Mouse (Mus musculus): ENCODE results near the gene Olig2. TPM values are rescaled to one million over a fixed set of nuclear protein-coding genes. Genes with fewer than 3 reads are reported as not detected.

The Olig2 gene
- polyA plus RNA-seq, 1 experiment from 2014 or later = not detected

GRCm38 (mm10) chr16:91268724-91269452, 43.6 kb downstream of the Olig2 start:
- no peak for DNase-seq (ENCODE audit: low spot score)
- Histone ChIP-seq H3K9ac (replicated peaks; ENCODE audit: low read depth) (no peak overlapping the region), H3K4me3 (ENCODE audit: low read depth, low read length) (no peak overlapping the region), H3K4me2 (replicated peaks; ENCODE audit: low read depth, low read length) (peak overlapping the region; percentile 42), H3K27ac (ENCODE audit: low read length) (no peak overlapping the region), H3K36me3 (ENCODE audit: insufficient read depth, low read length) (no peaks in the 10 kb centered on the region), H3K4me1 (ENCODE audit: insufficient read depth, low read depth, low read length) (no peaks in the 10 kb centered on the region), H3K9me3 (ENCODE audit: low read length) (no peaks in the 10 kb centered on the region), H3K27me3 (replicated peaks; ENCODE audit: insufficient read depth, low read length) (peaks cover 56% of the 10 kb centered on the region)
- TF ChIP-seq CTCF (IDR thresholded peaks at IDR 0.05) (no peak), EP300 (IDR thresholded peaks at IDR 0.05) (no peak)
- no peak for ATAC-seq
- 6% methylated on average over 13 of the region's 13 CpGs for WGBS

- Histone ChIP-seq H3K9ac (replicated peaks; ENCODE audit: low read depth) (no peak within 1 kb of the TSS), H3K27me3 (replicated peaks; ENCODE audit: insufficient read depth, low read length) (peaks cover 59% of the 10 kb centered on the region), H3K4me1 (ENCODE audit: insufficient read depth, low read depth, low read length) (no peaks in the 10 kb centered on the region), H3K4me2 (replicated peaks; ENCODE audit: low read depth, low read length) (peak within 1 kb of the TSS; percentile 42), H3K9me3 (ENCODE audit: low read length) (no peaks in the 10 kb centered on the region), H3K4me3 (ENCODE audit: low read depth, low read length) (peak within 1 kb of the TSS; percentile 19; the same call in 1 of the 2 replicates), H3K27ac (ENCODE audit: low read length) (no peak within 1 kb of the TSS), H3K36me3 (ENCODE audit: insufficient read depth, low read length) (no peaks in the 10 kb centered on the region)
- 3% methylated on average over 62 of the region's 64 CpGs for WGBS
- ATAC-seq = peak; percentile 85
- TF ChIP-seq CTCF (IDR thresholded peaks at IDR 0.05) (no peak), EP300 (IDR thresholded peaks at IDR 0.05) (no peak)
- peak; percentile 27 for DNase-seq (ENCODE audit: low spot score)
These were observed 44.4 kb downstream of the Olig2 start, which contains the start of gene Olig1 for GRCm38 (mm10) chr16:91269468-91270211. Gene Olig1 (plus strand): TSS chr16:91269772.

GRCm38 (mm10) chr16:91270212-91270971, 45.1 kb downstream of the Olig2 start:
- Histone ChIP-seq H3K27ac (ENCODE audit: low read length) (no peak overlapping the region), H3K4me3 (ENCODE audit: low read depth, low read length) (peak overlapping the region; percentile 19; the same call in 1 of the 2 replicates), H3K4me2 (replicated peaks; ENCODE audit: low read depth, low read length) (peak overlapping the region; percentile 42), H3K9me3 (ENCODE audit: low read length) (no peaks in the 10 kb centered on the region), H3K27me3 (replicated peaks; ENCODE audit: insufficient read depth, low read length) (peaks cover 59% of the 10 kb centered on the region), H3K9ac (replicated peaks; ENCODE audit: low read depth) (no peak overlapping the region), H3K36me3 (ENCODE audit: insufficient read depth, low read length) (no peaks in the 10 kb centered on the region), H3K4me1 (ENCODE audit: insufficient read depth, low read depth, low read length) (no peaks in the 10 kb centered on the region)
- no peak for ATAC-seq
- TF ChIP-seq EP300 (IDR thresholded peaks at IDR 0.05) (no peak), CTCF (IDR thresholded peaks at IDR 0.05) (no peak)
- DNase-seq (ENCODE audit: low spot score) = no peak
- WGBS = under 1% methylated on average over 59 of the region's 63 CpGs

- Histone ChIP-seq H3K4me2 (replicated peaks; ENCODE audit: low read depth, low read length) (no peak overlapping the region), H3K4me3 (ENCODE audit: low read depth, low read length) (no peak overlapping the region), H3K27me3 (replicated peaks; ENCODE audit: insufficient read depth, low read length) (peaks cover 59% of the 10 kb centered on the region), H3K36me3 (ENCODE audit: insufficient read depth, low read length) (no peaks in the 10 kb centered on the region), H3K9ac (replicated peaks; ENCODE audit: low read depth) (no peak overlapping the region), H3K9me3 (ENCODE audit: low read length) (no peaks in the 10 kb centered on the region), H3K4me1 (ENCODE audit: insufficient read depth, low read depth, low read length) (no peaks in the 10 kb centered on the region), H3K27ac (ENCODE audit: low read length) (no peak overlapping the region)
- 3% methylated on average over 29 of the region's 29 CpGs for WGBS
- DNase-seq (ENCODE audit: low spot score) (no peak), ATAC-seq (no peak)
- TF ChIP-seq EP300 (IDR thresholded peaks at IDR 0.05) (no peak), CTCF (IDR thresholded peaks at IDR 0.05) (no peak)
These were observed 45.8 kb downstream of the Olig2 start for GRCm38 (mm10) chr16:91270982-91271549.

- TF ChIP-seq CTCF (IDR thresholded peaks at IDR 0.05) (no peak), EP300 (IDR thresholded peaks at IDR 0.05) (no peak)
- no peaks in the 10 kb centered on the region for H3K4me1 ChIP-seq (ENCODE audit: insufficient read depth, low read depth, low read length)
- DNase-seq (ENCODE audit: low spot score) (no peak), ATAC-seq (no peak)
- H3K9ac ChIP-seq (replicated peaks; ENCODE audit: low read depth) = no peak overlapping the region
- WGBS = 4% methylated on average over 20 of the region's 20 CpGs
- H3K4me3 ChIP-seq (ENCODE audit: low read depth, low read length) = no peak overlapping the region
- H3K9me3 ChIP-seq (ENCODE audit: low read length) = no peaks in the 10 kb centered on the region
- H3K36me3 ChIP-seq (ENCODE audit: insufficient read depth, low read length) = no peaks in the 10 kb centered on the region
- H3K4me2 ChIP-seq (replicated peaks; ENCODE audit: low read depth, low read length) = no peak overlapping the region
- peaks cover 56% of the 10 kb centered on the region for H3K27me3 ChIP-seq (replicated peaks; ENCODE audit: insufficient read depth, low read length)
- H3K27ac ChIP-seq (ENCODE audit: low read length) = no peak overlapping the region
These were observed 46.4 kb downstream of the Olig2 start for GRCm38 (mm10) chr16:91271634-91272033.

Other genes starting within 250 kb of the Olig2 start
- 12.7 and 13.1 TPM in 2 replicates for gene Synj1, start 214.1 kb upstream of the Olig2 start, polyA plus RNA-seq (2015; fragmentation: Nextera tagmentation; extraction: Ambion mirVana)
- 20.3 and 23.9 TPM in 2 replicates for gene Paxbp1, start 180.9 kb upstream of the Olig2 start, polyA plus RNA-seq (2015; fragmentation: Nextera tagmentation; extraction: Ambion mirVana)
- gene 4932438H23Rik, start 130.3 kb upstream of the Olig2 start, polyA plus RNA-seq (2015; fragmentation: Nextera tagmentation; extraction: Ambion mirVana) = 0.07 and 0.26 TPM in 2 replicates
- not detected in 2 replicates for gene Olig1, start 44.3 kb downstream of the Olig2 start, polyA plus RNA-seq (2015; fragmentation: Nextera tagmentation; extraction: Ambion mirVana)
- gene Ifnar2, start 147.3 kb downstream of the Olig2 start, polyA plus RNA-seq (2015; fragmentation: Nextera tagmentation; extraction: Ambion mirVana) = 94.1 and 104 TPM in 2 replicates
- gene Gm21970, start 166.3 kb downstream of the Olig2 start, polyA plus RNA-seq (2015; fragmentation: Nextera tagmentation; extraction: Ambion mirVana) = 0.45 TPM in 1 of 2 replicates, not detected in the other
- gene Il10rb, start 180.7 kb downstream of the Olig2 start, polyA plus RNA-seq (2015; fragmentation: Nextera tagmentation; extraction: Ambion mirVana) = 90.5 and 106 TPM in 2 replicates

Measured in lung, postnatal 0 days (tissue).